Mouse (Mus musculus): ENCODE measurements at regions not wholly inside any gene's neighbourhood (a gene's known extent, or its start where the extent isn't known, plus 50 kb on each side); places are given as distances from the start of the nearest gene placed in this dataset.
A peak's percentile ranks its signal among the peaks of the same experiment; 100 is the strongest.

GRCm38 (mm10) chr12:31130434-31130833, 56.8 kb downstream of the Fam110c start:
- intact Hi-C loops (cut with DNase I), result no loop called here

GRCm38 (mm10) chr12:31134465-31134992, 60.9 kb downstream of the Fam110c start:
- intact Hi-C loops (cut with DNase I), result no loop called here
- DNase-seq (ENCODE audit: low spot score), result no peak

More at GRCm38 (mm10) chr12:31130434-31130833, 56.8 kb downstream of the Fam110c start:
- no peak for DNase-seq (ENCODE audit: low spot score)

- no peak for DNase-seq (ENCODE audit: low spot score)
- intact Hi-C loops (cut with DNase I), result no loop called here
Measured at GRCm38 (mm10) chr12:31136364-31136763, 62.7 kb downstream of the Fam110c start.

GRCm38 (mm10) chr12:31136911-31137310, 63.2 kb downstream of the Fam110c start:
- intact Hi-C loops (cut with DNase I), result no loop called here
- no peak for DNase-seq (ENCODE audit: low spot score)

- intact Hi-C loops (cut with DNase I), result no loop called here
- DNase-seq (ENCODE audit: low spot score), result no peak
Measured at GRCm38 (mm10) chr12:31137431-31137830, 63.8 kb downstream of the Fam110c start.

- intact Hi-C loops (cut with DNase I), result no loop called here
Measured at GRCm38 (mm10) chr12:31139853-31140252, 66.2 kb downstream of the Fam110c start.

GRCm38 (mm10) chr12:31143266-31143665, 69.6 kb downstream of the Fam110c start:
- intact Hi-C loops (cut with DNase I), result no loop called here
- DNase-seq (ENCODE audit: low spot score), result no peak

More at GRCm38 (mm10) chr12:31139853-31140252, 66.2 kb downstream of the Fam110c start:
- no peak for DNase-seq (ENCODE audit: low spot score)

- DNase-seq (ENCODE audit: low spot score), result no peak
- intact Hi-C loops (cut with DNase I), result no loop called here
Measured at GRCm38 (mm10) chr12:31145032-31145781, 71.5 kb downstream of the Fam110c start.

GRCm38 (mm10) chr12:31148417-31149356, 75.0 kb downstream of the Fam110c start:
- DNase-seq (ENCODE audit: low spot score), result no peak
- intact Hi-C loops (cut with DNase I), result no loop called here

- intact Hi-C loops (cut with DNase I), result loop anchor here (10.0 kb wide), 1 partner anchor 239 kb away; the partner anchor contains the start of genes Acp1 and Sh3yl1
- no peak for DNase-seq (ENCODE audit: low spot score)
Measured at GRCm38 (mm10) chr12:31153720-31154119, 80.1 kb downstream of the Fam110c start.

- peak; percentile 48 for DNase-seq (ENCODE audit: low spot score)
- intact Hi-C loops (cut with DNase I), result loop anchor here (10.0 kb wide), 1 partner anchor 240 kb away; the partner anchor contains the start of genes Acp1 and Sh3yl1
Measured at GRCm38 (mm10) chr12:31154608-31155011, 80.9 kb downstream of the Fam110c start.

GRCm38 (mm10) chr12:31156154-31156720, 82.6 kb downstream of the Fam110c start:
- no peak for DNase-seq (ENCODE audit: low spot score)
- intact Hi-C loops (cut with DNase I), result loop anchor here (10.0 kb wide), 1 partner anchor 241 kb away; the partner anchor contains the start of genes Acp1 and Sh3yl1

GRCm38 (mm10) chr12:31157453-31157852, 83.1 kb upstream of the Gm6993 start:
- intact Hi-C loops (cut with DNase I), result loop anchor here (10.0 kb wide), 1 partner anchor 243 kb away; the partner anchor contains the start of genes Acp1 and Sh3yl1
- no peak for DNase-seq (ENCODE audit: low spot score)

GRCm38 (mm10) chr12:31157890-31158289, 82.7 kb upstream of the Gm6993 start:
- intact Hi-C loops (cut with DNase I), result loop anchor here (10.0 kb wide), 1 partner anchor 243 kb away; the partner anchor contains the start of genes Acp1 and Sh3yl1
- DNase-seq (ENCODE audit: low spot score), result no peak

- intact Hi-C loops (cut with DNase I), result loop anchor here (10.0 kb wide), 1 partner anchor 244 kb away; the partner anchor contains the start of genes Acp1 and Sh3yl1
Measured at GRCm38 (mm10) chr12:31158885-31159284, 81.7 kb upstream of the Gm6993 start.

GRCm38 (mm10) chr12:31159378-31159777, 81.2 kb upstream of the Gm6993 start:
- no peak for DNase-seq (ENCODE audit: low spot score)
- intact Hi-C loops (cut with DNase I), result loop anchor here (10.0 kb wide), 1 partner anchor 245 kb away; the partner anchor contains the start of genes Acp1 and Sh3yl1

More at GRCm38 (mm10) chr12:31158885-31159284, 81.7 kb upstream of the Gm6993 start:
- no peak for DNase-seq (ENCODE audit: low spot score)

- intact Hi-C loops (cut with DNase I), result loop anchor here (2.0 to 5.0 kb wide), 4 partner anchors 41 to 149 kb away; partner anchors contain the start of gene Lamb1
- no peak for DNase-seq (ENCODE audit: low spot score)
Measured at GRCm38 (mm10) chr12:31168221-31168890, 72.2 kb upstream of the Gm6993 start.

- intact Hi-C loops (cut with DNase I), result no loop called here
- no peak for DNase-seq (ENCODE audit: low spot score)
Measured at GRCm38 (mm10) chr12:31170111-31170510, 70.5 kb upstream of the Gm6993 start.

All from heart, postnatal 25 days (tissue).